Mouse (Mus musculus) midbrain, embryonic 11.5 days (tissue): ENCODE results near the gene Sec14l5. TPM values are rescaled to one million over a fixed set of nuclear protein-coding genes. Genes with fewer than 3 reads are reported as not detected.
A peak's percentile ranks its signal among the peaks of the same experiment; 100 is the strongest.

Experiments
- ATAC-seq: fragments of 200-750 bp; cut with Nextera tagmentation; 2 replicates; pipeline ENCODE4 v1.8.0; 2017; ENCODE audit warnings: moderate TSS enrichment, moderate library complexity; ENCODE audit not compliant: low FRiP score
- DNase-seq: peaks from one replicate; pipeline ENCODE4 v3.0.0; 2015; ENCODE audit warnings: low spot score; ENCODE audit errors: missing footprints
- H3K27ac ChIP-seq: fragments of 300-500 bp; sonication (generic); 2 replicates; pipeline ENCODE4 v1.5.1; 2014; ENCODE audit warnings: low read depth, low read length
- H3K27me3 ChIP-seq: fragments of 300-500 bp; sonication (generic); 2 replicates; pipeline ENCODE4 v1.6.1; 2014; ENCODE audit warnings: mild to moderate bottlenecking, low read length, moderate library complexity, mixed read lengths; ENCODE audit not compliant: control insufficient read depth, insufficient read depth
- H3K36me3 ChIP-seq: fragments of 300-500 bp; sonication (generic); 2 replicates; pipeline ENCODE4 v1.6.1; 2014; ENCODE audit warnings: mild to moderate bottlenecking, low read length, moderate library complexity, mixed read lengths; ENCODE audit not compliant: control insufficient read depth, insufficient read depth
- H3K4me1 ChIP-seq: fragments of 300-500 bp; sonication (generic); 2 replicates; pipeline ENCODE4 v1.6.1; 2014; ENCODE audit warnings: low read length; ENCODE audit not compliant: control insufficient read depth, insufficient read depth
- H3K4me2 ChIP-seq: fragments of 300-500 bp; sonication (generic); 2 replicates; pipeline ENCODE4 v1.6.1; 2014; ENCODE audit warnings: mild to moderate bottlenecking, moderate library complexity
- H3K4me3 ChIP-seq: fragments of 300-500 bp; sonication (generic); 2 replicates; pipeline ENCODE4 v1.5.1; 2014; ENCODE audit warnings: low read depth, low read length
- H3K9ac ChIP-seq: fragments of 300-500 bp; sonication (generic); 2 replicates; pipeline ENCODE4 v1.6.1; 2014; ENCODE audit warnings: low read length
- H3K9me3 ChIP-seq: fragments of 300-500 bp; sonication (generic); 2 replicates; pipeline ENCODE4 v1.6.1; 2016; ENCODE audit warnings: low read length; ENCODE audit not compliant: control insufficient read depth
- WGBS: fragments of 180-500 bp; shearing (Covaris S2); extraction: QIAGEN DNeasy Blood & Tissue Kit; methylation state at CpG from one replicate; pipeline ENCODE4 v1.1.7; 2014; 5-methylcytosine and 5-hydroxymethylcytosine counted together
- polyA plus RNA-seq: library from polyadenylated mRNA; unstranded; fragments of >200 nt; fragmentation: Nextera tagmentation; extraction: Ambion mirVana; gene quantifications from 2 replicates; pipeline ENCODE4 v1.2.1, GENCODE M21; 2014

The Sec14l5 gene
- polyA plus RNA-seq, result 0.23 and 0.25 TPM in 2 replicates

DNA sequence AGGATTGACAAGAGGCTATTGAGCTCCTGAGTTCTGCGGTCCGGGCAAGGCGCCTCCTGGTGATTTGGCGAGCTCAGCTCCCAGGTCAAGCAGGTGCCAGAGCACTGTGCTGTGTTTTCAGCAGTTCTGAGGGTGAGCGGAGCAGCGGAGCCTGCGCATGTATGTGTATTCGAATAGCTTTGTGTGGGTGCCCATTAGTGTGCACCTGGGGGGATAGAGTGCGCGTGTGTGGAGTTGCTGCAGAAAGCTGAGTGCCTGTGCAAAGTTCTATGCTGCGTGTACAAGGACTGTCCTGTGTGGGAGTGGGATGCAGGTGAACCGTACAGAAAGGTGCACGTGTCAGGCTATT, at the start of gene Sec14l5:
TSS of gene Sec14l5 (plus strand) at position 73 of the 349 bp plus-strand sequence.
- Histone ChIP-seq H3K36me3 (no peaks in the 10 kb centered on the region), H3K4me1 (peaks cover 15% of the 10 kb centered on the region), H3K27me3 (peaks cover 8% of the 10 kb centered on the region; the same call in 1 of the 2 replicates), H3K4me2 (peak within 1 kb of the TSS; percentile 59), H3K27ac (no peak within 1 kb of the TSS), H3K9me3 (no peaks in the 10 kb centered on the region), H3K9ac (peak within 1 kb of the TSS; percentile 21; the same call in 1 of the 2 replicates), H3K4me3 (peak within 1 kb of the TSS; percentile 34)
- DNase-seq, result no peak
- no peak; the same call in 1 of the 2 replicates for ATAC-seq
- WGBS, result 18% methylated on average over 13 of the region's 13 CpGs

DNA sequence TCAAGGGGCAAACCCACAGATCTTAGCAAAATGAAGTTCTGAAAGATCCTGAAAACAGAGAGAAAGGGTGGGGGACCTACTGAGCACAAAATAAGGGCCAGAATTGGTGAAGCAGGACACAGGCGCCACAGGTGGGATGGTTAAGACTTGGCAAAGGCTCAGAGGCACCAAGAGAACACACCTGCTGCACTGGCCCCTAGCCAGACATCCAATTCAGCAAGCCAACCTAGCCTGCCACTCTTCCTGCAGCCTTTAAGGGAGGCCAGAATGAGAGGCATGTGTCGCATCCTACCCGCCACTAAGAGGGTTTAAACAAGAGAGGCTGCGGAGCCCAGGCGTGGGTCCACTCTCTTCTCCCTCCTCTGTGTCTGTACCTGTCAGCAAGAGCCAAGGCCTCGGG, 45.9 kb upstream of the Sec14l5 start:
- ATAC-seq (no peak), DNase-seq (no peak)
- 71% methylated on average over 6 of the region's 6 CpGs for WGBS
- H3K27me3 ChIP-seq, result no peaks in the 10 kb centered on the region
- no peak overlapping the region for H3K9ac ChIP-seq
- H3K27ac ChIP-seq, result no peak overlapping the region
- no peaks in the 10 kb centered on the region for H3K36me3 ChIP-seq
- no peaks in the 10 kb centered on the region for H3K4me1 ChIP-seq
- no peaks in the 10 kb centered on the region for H3K9me3 ChIP-seq
- H3K4me3 ChIP-seq, result no peak overlapping the region
- no peak overlapping the region for H3K4me2 ChIP-seq

DNA sequence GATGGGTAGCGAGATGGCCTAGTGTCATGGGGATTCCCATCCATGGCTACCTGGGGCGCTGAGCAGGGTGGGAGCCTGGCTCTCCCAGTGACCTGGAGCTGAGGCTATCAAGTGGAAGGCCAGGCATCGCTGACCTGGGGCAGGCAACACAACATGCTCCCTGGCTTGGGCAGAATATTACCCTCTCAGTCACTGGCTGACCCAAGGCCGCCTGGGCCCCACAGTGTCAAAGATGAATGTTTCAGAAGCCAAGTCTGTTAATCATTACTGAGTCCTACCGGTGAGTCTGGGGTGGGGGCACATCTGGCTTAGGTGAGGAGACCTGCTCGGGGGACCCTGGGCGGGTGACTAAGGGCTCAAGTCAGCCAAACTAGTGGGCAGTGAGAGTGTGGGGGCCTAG, 37.0 kb upstream of the Sec14l5 start:
- Histone ChIP-seq H3K27ac (no peak overlapping the region), H3K9me3 (no peaks in the 10 kb centered on the region), H3K4me1 (no peaks in the 10 kb centered on the region), H3K27me3 (no peaks in the 10 kb centered on the region), H3K4me2 (no peak overlapping the region), H3K9ac (no peak overlapping the region), H3K4me3 (no peak overlapping the region), H3K36me3 (no peaks in the 10 kb centered on the region)
- no peak for DNase-seq
- no peak for ATAC-seq
- WGBS, result 87% methylated on average over 7 of the region's 7 CpGs

DNA sequence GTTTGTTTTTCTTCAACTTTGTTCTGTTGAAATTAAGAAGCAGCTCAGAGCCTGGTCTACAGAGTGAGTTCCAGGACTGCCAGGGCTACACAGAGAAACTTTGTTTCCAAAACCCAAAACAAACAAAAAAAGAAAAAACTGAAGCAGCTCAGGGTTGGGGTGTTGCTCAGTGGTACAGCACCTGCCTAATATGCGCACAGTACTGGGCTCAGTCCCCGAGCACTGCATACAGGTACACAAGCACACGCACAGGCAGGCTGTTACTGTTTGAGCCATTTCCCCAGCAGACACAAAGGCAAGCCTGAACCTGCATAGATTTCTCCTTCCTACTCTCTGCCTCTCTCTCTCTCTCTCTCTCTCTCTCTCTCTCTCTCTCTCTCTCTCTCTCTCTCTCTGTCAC, 35.9 kb upstream of the Sec14l5 start:
- H3K4me1 ChIP-seq, result no peaks in the 10 kb centered on the region
- no peak overlapping the region for H3K4me3 ChIP-seq
- H3K27me3 ChIP-seq, result no peaks in the 10 kb centered on the region
- no peak overlapping the region for H3K9ac ChIP-seq
- no peak overlapping the region for H3K27ac ChIP-seq
- WGBS, result 94% methylated on average over 3 of the region's 3 CpGs
- no peaks in the 10 kb centered on the region for H3K36me3 ChIP-seq
- no peaks in the 10 kb centered on the region for H3K9me3 ChIP-seq
- H3K4me2 ChIP-seq, result no peak overlapping the region
- DNase-seq (no peak), ATAC-seq (no peak)

DNA sequence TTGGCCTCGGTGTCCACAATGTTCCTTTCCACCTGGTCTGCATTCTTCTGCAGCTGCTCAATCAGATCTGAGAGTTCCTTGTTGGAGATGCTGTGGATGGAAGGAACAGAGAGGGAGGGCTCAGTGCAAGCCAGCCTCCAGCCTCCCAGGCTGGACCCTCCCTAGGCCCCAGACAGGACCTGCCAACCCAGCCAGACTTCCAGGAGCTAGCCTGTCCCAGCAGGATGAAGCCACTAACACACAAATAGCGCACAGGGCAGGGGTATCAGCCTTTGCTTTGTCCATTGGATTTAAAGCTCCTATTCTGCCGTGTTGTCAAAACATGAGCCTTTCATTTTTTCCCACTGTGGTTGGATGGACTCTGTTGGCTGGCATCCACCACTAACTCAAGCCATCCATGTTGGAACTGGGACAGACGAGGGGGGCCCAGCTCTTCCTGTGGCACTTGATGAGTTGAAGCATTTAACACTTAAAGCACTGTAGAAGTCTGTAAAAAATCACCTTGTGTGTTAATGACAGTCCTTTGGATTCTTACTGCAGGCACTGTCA, 33.8 kb upstream of the Sec14l5 start:
- no peak overlapping the region for H3K27ac ChIP-seq
- no peaks in the 10 kb centered on the region for H3K9me3 ChIP-seq
- H3K4me1 ChIP-seq, result no peaks in the 10 kb centered on the region
- DNase-seq, result no peak
- no peak overlapping the region for H3K4me3 ChIP-seq
- no peak for ATAC-seq
- WGBS, result 73% methylated on average over 4 of the region's 4 CpGs
- no peak overlapping the region for H3K9ac ChIP-seq
- no peaks in the 10 kb centered on the region for H3K27me3 ChIP-seq
- H3K4me2 ChIP-seq, result no peak overlapping the region
- H3K36me3 ChIP-seq, result no peaks in the 10 kb centered on the region

DNA sequence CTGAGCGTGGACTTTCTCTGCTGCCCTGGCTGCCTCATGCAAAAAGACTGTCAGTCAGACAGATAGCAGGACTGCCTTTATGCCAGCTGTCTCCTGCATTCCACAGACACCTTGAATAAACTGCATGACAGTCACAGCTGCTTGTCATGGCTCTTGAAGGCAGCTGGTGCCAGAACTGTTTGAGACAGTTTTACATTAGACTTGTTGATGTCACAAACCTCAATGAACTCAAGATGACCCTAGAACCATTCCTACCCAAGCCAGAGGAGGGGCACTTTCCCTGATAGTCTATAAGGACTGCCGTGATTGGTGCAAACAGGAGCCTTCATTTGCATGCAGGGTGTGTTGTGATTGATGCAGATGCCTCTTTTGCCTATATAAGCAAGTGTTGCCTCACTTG, 33.3 kb upstream of the Sec14l5 start:
- Histone ChIP-seq H3K27me3 (no peaks in the 10 kb centered on the region), H3K9me3 (no peaks in the 10 kb centered on the region), H3K4me2 (no peak overlapping the region), H3K4me3 (no peak overlapping the region), H3K27ac (no peak overlapping the region), H3K4me1 (no peaks in the 10 kb centered on the region), H3K36me3 (no peaks in the 10 kb centered on the region), H3K9ac (no peak overlapping the region)
- WGBS, result 83% methylated on average over 2 of the region's 2 CpGs
- DNase-seq (no peak), ATAC-seq (no peak)

DNA sequence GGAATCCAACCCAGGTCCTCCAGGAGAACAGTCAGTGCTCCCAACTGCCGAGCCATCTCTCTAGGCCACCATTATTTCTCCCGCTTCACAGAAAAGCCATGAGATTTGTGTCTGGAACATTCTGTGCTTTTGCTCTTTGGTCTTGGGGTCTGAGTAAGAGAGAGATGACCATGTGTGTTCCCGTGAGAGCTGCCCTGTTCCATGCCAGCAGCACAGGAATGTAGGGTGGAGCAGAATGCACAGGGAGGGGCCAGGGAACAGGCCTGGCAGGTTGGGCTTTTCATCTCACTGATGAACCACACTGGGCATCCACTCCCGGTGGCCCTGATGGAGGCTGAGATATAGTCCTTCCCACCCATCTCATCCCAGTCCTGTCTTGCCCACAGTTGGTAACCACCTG, 27.5 kb upstream of the Sec14l5 start:
- DNase-seq, result no peak
- ATAC-seq, result no peak
- H3K27me3 ChIP-seq, result no peaks in the 10 kb centered on the region
- H3K4me1 ChIP-seq, result no peaks in the 10 kb centered on the region
- WGBS, result 81% methylated on average over 4 of the region's 4 CpGs
- no peak overlapping the region for H3K4me2 ChIP-seq
- H3K9me3 ChIP-seq, result no peaks in the 10 kb centered on the region
- no peak overlapping the region for H3K9ac ChIP-seq
- no peak overlapping the region for H3K4me3 ChIP-seq
- H3K36me3 ChIP-seq, result no peaks in the 10 kb centered on the region
- no peak overlapping the region for H3K27ac ChIP-seq

DNA sequence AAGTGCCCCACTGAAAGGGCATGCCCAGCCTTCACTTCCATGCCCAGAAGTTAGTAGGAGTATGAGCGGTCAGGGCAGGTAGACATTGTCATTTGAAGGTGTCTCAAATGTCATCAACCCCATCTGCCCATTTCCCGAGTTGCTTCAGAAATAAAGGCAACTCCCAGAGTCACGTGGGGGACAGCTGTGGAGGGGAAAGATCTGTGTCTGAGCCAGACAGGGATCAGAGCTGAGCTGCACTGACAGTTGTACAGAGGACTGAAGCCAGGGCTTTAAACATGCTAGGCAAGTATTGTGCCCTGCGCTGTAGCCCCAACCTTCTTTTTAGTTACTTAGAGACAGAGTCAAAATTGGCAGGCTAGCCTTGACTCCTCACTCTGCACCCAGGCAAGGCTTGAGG, 27.1 kb upstream of the Sec14l5 start:
- Histone ChIP-seq H3K27me3 (no peaks in the 10 kb centered on the region), H3K9ac (no peak overlapping the region), H3K4me2 (no peak overlapping the region), H3K36me3 (no peaks in the 10 kb centered on the region), H3K9me3 (no peaks in the 10 kb centered on the region), H3K4me1 (no peaks in the 10 kb centered on the region), H3K27ac (no peak overlapping the region), H3K4me3 (no peak overlapping the region)
- 78% methylated on average over 4 of the region's 4 CpGs for WGBS
- DNase-seq, result peak; percentile 8
- no peak for ATAC-seq

DNA sequence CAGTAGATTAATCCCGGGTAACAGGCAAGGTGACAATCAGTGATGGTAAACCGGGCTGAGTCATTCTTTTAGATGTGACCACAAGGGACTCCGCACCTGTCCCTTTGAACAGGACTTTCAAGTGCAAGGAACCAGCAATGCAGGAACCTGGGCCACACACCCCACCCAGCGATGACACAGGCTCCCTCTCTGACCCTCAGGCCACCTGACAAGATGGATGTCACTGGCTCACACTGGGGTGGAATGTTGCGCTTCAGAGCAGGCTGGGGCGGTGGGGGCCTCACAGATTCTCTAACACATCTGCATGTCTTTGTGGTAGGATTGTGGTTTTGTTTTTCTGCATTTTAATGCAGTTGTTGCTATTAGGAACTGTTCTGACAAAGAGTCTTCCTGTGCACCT, 23.4 kb upstream of the Sec14l5 start:
- no peaks in the 10 kb centered on the region; the same call in 1 of the 2 replicates for H3K27me3 ChIP-seq
- ATAC-seq, result no peak

More for the DNA sequence above, 23.4 kb upstream of the Sec14l5 start:
- Histone ChIP-seq H3K36me3 (no peaks in the 10 kb centered on the region), H3K4me2 (no peak overlapping the region), H3K9ac (no peak overlapping the region), H3K9me3 (no peaks in the 10 kb centered on the region), H3K4me3 (no peak overlapping the region), H3K27ac (no peak overlapping the region), H3K4me1 (no peaks in the 10 kb centered on the region)
- 73% methylated on average over 6 of the region's 6 CpGs for WGBS
- DNase-seq, result peak; percentile 67
